Mouse (Mus musculus): ENCODE measurements around the gene Zmiz1. TPM values are rescaled to one million over a fixed set of nuclear protein-coding genes. Genes with fewer than 3 reads are reported as not detected.

Gene Zmiz1
- polyA plus RNA-seq, 1 experiment from 2014 or later = 91.0 TPM

DNA sequence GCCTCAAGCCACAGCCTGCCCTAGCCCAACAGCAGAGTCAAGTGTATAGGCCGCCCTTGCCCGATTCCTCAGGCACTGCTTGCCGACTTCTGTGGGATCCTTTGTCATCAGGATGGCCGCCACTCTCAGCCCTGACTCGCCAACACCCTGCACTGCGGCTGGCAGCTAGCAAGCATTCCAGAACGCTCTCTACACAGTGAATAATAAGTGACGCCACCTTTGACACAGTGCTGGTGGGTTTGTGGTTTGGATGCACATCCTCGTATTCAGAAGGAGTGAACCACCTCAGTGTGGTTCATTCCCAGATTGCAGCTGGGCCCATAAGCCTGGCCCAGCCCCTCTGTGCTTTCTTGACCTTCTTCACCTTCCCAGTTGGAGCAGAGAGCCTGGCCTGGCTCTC is 17.1 kb downstream of the Zmiz1 start:
- Histone ChIP-seq H3K36me3 (ENCODE audit: control insufficient read depth, insufficient read depth, low read length) (no peaks in the 10 kb centered on the region), H3K4me1 (ENCODE audit: control insufficient read depth, insufficient read depth, low read length) (peaks cover 91% of the 10 kb centered on the region), H3K9me3 (ENCODE audit: control insufficient read depth, low read length) (no peaks in the 10 kb centered on the region), H3K4me2 (ENCODE audit: low read length) (no peak overlapping the region), H3K27me3 (ENCODE audit: control insufficient read depth, insufficient read depth, low read length) (no peaks in the 10 kb centered on the region), H3K9ac (replicated peaks; ENCODE audit: low read length) (no peak overlapping the region), H3K27ac (replicated peaks; ENCODE audit: low read depth, low read length) (peak overlapping the region; percentile 43), H3K4me3 (replicated peaks; ENCODE audit: low read depth, low read length) (no peak overlapping the region)
- ATAC-seq (ENCODE audit: low FRiP score, low TSS enrichment) (no peak), DNase-seq (no peak)
- WGBS = 50% methylated on average over 9 of the region's 9 CpGs

DNA sequence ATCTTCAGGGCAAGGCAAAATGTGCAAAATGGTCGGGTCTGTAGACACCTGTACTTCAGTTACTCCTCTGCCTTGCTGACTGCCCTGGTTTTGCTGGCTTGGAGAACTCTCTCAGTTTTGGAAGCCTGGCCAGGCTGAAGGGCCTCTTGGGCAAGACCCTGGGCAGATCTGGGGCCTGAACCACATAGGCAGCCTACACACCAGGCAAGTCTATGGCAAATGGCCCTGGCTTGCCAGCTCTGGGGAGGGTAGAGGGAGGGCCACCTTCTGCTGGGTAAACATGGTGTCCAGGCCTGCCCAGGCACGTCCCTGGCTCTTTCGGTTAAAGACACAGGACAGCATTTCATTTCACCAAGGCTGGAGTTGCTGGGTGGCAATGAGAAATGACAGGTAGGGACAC is 17.5 kb downstream of the Zmiz1 start:
- Histone ChIP-seq H3K36me3 (ENCODE audit: control insufficient read depth, insufficient read depth, low read length) (no peaks in the 10 kb centered on the region), H3K27ac (replicated peaks; ENCODE audit: low read depth, low read length) (peak overlapping the region; percentile 43), H3K4me3 (replicated peaks; ENCODE audit: low read depth, low read length) (no peak overlapping the region), H3K4me2 (ENCODE audit: low read length) (no peak overlapping the region), H3K27me3 (ENCODE audit: control insufficient read depth, insufficient read depth, low read length) (no peaks in the 10 kb centered on the region), H3K9me3 (ENCODE audit: control insufficient read depth, low read length) (no peaks in the 10 kb centered on the region), H3K9ac (replicated peaks; ENCODE audit: low read length) (no peak overlapping the region), H3K4me1 (ENCODE audit: control insufficient read depth, insufficient read depth, low read length) (peaks cover 95% of the 10 kb centered on the region)
- DNase-seq (no peak), ATAC-seq (ENCODE audit: low FRiP score, low TSS enrichment) (no peak)
- 84% methylated on average over 3 of the region's 3 CpGs for WGBS

DNA sequence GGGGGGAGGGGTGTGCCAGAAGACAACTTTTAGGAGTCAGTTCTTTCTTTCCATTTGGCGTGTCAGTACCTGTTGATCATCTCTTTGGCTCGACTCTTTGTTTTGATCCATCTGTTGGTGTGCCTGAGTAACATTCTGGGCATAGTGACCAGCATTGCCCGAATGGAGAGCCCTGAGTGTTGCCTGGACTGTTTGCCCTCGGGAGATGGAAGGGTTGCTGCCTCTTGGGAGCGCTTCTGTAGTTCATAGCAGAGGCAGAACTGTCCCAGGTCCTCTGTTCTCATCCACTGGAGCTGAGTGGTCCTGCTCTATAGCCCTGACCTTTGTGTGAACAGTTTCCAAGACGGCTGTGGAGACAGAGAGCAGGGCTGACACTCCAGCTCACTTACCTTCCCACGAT is 18.3 kb downstream of the Zmiz1 start:
- DNase-seq = no peak
- Histone ChIP-seq H3K9ac (replicated peaks; ENCODE audit: low read length) (no peak overlapping the region), H3K36me3 (ENCODE audit: control insufficient read depth, insufficient read depth, low read length) (no peaks in the 10 kb centered on the region), H3K27ac (replicated peaks; ENCODE audit: low read depth, low read length) (0 out of 2 replicates have a peak overlapping the region, but pooled peaks have one; percentile 32), H3K27me3 (ENCODE audit: control insufficient read depth, insufficient read depth, low read length) (no peaks in the 10 kb centered on the region), H3K9me3 (ENCODE audit: control insufficient read depth, low read length) (no peaks in the 10 kb centered on the region), H3K4me2 (ENCODE audit: low read length) (no peak overlapping the region), H3K4me3 (replicated peaks; ENCODE audit: low read depth, low read length) (no peak overlapping the region), H3K4me1 (ENCODE audit: control insufficient read depth, insufficient read depth, low read length) (peaks cover 95% of the 10 kb centered on the region)
- WGBS = 75% methylated on average over 7 of the region's 7 CpGs
- ATAC-seq (ENCODE audit: low FRiP score, low TSS enrichment) = no peak

DNA sequence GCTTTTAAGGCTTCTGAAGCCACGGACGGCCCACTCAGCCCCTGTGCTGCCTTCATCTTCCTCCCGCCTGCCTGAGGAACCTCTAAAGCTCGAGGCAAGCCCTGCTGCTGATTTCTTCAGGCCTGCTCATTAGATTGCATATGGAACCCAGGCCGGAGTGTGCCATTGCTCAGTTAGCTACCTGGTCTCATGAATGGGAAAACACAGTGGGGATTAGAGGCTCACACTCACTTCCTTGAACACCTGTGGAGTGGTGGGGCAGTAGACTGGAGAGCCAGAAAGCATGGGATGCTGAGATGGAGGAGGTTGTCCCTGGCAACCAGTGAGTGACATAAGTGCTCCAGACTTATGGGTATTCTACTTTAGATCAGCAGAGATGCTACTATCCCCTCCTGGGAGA is 19.3 kb downstream of the Zmiz1 start:
- H3K9ac ChIP-seq (replicated peaks; ENCODE audit: low read length) = no peak overlapping the region
- no peaks in the 10 kb centered on the region for H3K36me3 ChIP-seq (ENCODE audit: control insufficient read depth, insufficient read depth, low read length)
- no peak overlapping the region for H3K4me3 ChIP-seq (replicated peaks; ENCODE audit: low read depth, low read length)
- no peaks in the 10 kb centered on the region for H3K9me3 ChIP-seq (ENCODE audit: control insufficient read depth, low read length)
- no peak for DNase-seq
- no peak overlapping the region for H3K4me2 ChIP-seq (ENCODE audit: low read length)
- no peak; the same call in 1 of the 2 replicates for ATAC-seq (ENCODE audit: low FRiP score, low TSS enrichment)
- peak overlapping the region; percentile 64 for H3K27ac ChIP-seq (replicated peaks; ENCODE audit: low read depth, low read length)
- peaks cover 93% of the 10 kb centered on the region for H3K4me1 ChIP-seq (ENCODE audit: control insufficient read depth, insufficient read depth, low read length)
- no peaks in the 10 kb centered on the region for H3K27me3 ChIP-seq (ENCODE audit: control insufficient read depth, insufficient read depth, low read length)
- WGBS = 33% methylated on average over 5 of the region's 5 CpGs

DNA sequence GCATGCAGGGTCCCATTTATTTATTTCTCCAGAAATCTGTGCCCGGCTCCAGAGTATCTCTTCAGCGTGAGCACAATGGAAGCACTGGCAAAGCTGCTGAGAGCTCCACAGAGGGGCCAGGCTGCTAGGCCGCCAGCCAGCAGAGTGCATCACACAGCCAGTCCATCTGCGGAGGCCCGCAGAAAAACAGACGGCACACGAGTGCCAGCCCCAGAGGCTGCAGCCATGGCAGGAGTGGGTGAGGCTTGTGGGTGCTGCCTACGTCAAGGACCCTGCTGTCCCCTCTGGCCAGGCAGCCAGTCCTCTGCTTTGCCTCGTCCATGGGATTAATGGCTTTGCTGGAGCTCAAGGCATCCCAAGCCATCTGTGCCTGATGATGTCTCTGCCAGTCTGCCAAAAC is 19.8 kb downstream of the Zmiz1 start:
- ATAC-seq (ENCODE audit: low FRiP score, low TSS enrichment) (peak; percentile 37; the same call in 1 of the 2 replicates), DNase-seq (peak; percentile 72)
- Histone ChIP-seq H3K9ac (replicated peaks; ENCODE audit: low read length) (no peak overlapping the region), H3K36me3 (ENCODE audit: control insufficient read depth, insufficient read depth, low read length) (no peaks in the 10 kb centered on the region), H3K27me3 (ENCODE audit: control insufficient read depth, insufficient read depth, low read length) (no peaks in the 10 kb centered on the region), H3K4me1 (ENCODE audit: control insufficient read depth, insufficient read depth, low read length) (peaks cover 94% of the 10 kb centered on the region), H3K9me3 (ENCODE audit: control insufficient read depth, low read length) (no peaks in the 10 kb centered on the region), H3K4me2 (ENCODE audit: low read length) (no peak overlapping the region), H3K27ac (replicated peaks; ENCODE audit: low read depth, low read length) (peak overlapping the region; percentile 64), H3K4me3 (replicated peaks; ENCODE audit: low read depth, low read length) (no peak overlapping the region)
- 45% methylated on average over 9 of the region's 9 CpGs for WGBS

DNA sequence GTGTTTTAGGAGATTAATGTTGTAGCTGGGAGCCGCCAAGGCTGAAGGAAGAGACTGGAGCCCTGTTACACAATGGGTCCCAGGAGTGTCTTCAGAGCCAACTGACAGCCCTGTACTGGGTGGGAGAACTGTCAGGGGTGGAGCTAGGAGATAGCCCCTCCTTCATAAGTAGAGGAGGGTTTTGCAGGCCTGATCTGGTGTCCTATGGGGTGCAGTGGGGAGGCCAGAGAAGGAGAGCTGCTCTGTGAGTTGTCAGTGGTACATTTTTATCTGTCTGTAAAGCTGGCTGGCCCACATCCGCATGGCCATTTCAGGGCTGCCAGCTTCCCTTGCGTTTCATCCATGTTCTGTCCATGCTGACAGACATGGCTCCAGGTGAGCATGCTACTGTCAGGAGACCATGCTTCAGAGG is 20.9 kb downstream of the Zmiz1 start:
- H3K4me2 ChIP-seq (ENCODE audit: low read length) = no peak overlapping the region
- H3K4me3 ChIP-seq (replicated peaks; ENCODE audit: low read depth, low read length) = no peak overlapping the region
- H3K36me3 ChIP-seq (ENCODE audit: control insufficient read depth, insufficient read depth, low read length) = no peaks in the 10 kb centered on the region
- H3K27me3 ChIP-seq (ENCODE audit: control insufficient read depth, insufficient read depth, low read length) = no peaks in the 10 kb centered on the region
- ATAC-seq (ENCODE audit: low FRiP score, low TSS enrichment) = no peak
- peaks cover 94% of the 10 kb centered on the region for H3K4me1 ChIP-seq (ENCODE audit: control insufficient read depth, insufficient read depth, low read length)
- no peak overlapping the region for H3K9ac ChIP-seq (replicated peaks; ENCODE audit: low read length)
- WGBS = 62% methylated on average over 3 of the region's 3 CpGs
- H3K9me3 ChIP-seq (ENCODE audit: control insufficient read depth, low read length) = no peaks in the 10 kb centered on the region
- H3K27ac ChIP-seq (replicated peaks; ENCODE audit: low read depth, low read length) = peak overlapping the region; percentile 42
- no peak for DNase-seq

DNA sequence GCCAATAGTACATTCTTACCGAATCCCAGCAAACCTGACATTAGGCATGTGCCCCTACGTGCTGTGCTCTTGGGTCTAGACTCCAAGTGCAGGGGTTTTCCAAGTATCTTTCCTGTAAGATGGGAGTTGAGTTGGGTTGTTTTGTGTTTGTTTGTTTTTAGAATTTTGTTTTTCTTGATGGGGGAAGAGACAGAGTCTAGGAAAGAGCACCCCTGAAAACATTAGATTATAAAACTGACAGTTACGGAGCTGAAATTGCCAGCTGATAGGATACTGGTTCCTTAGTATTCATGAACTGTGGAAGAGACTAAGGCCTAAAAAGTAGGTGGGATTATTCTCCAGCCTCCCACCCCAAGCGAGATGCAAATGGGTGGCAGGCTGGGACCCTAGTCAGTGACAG is 21.5 kb downstream of the Zmiz1 start:
- DNase-seq (no peak), ATAC-seq (ENCODE audit: low FRiP score, low TSS enrichment) (no peak)
- H3K27me3 ChIP-seq (ENCODE audit: control insufficient read depth, insufficient read depth, low read length) = no peaks in the 10 kb centered on the region
- no peak overlapping the region for H3K9ac ChIP-seq (replicated peaks; ENCODE audit: low read length)
- no peak overlapping the region for H3K4me3 ChIP-seq (replicated peaks; ENCODE audit: low read depth, low read length)
- no peaks in the 10 kb centered on the region for H3K36me3 ChIP-seq (ENCODE audit: control insufficient read depth, insufficient read depth, low read length)
- H3K4me1 ChIP-seq (ENCODE audit: control insufficient read depth, insufficient read depth, low read length) = peaks cover 89% of the 10 kb centered on the region
- WGBS = 87% methylated on average over 4 of the region's 4 CpGs
- H3K9me3 ChIP-seq (ENCODE audit: control insufficient read depth, low read length) = no peaks in the 10 kb centered on the region
- peak overlapping the region; percentile 53 for H3K27ac ChIP-seq (replicated peaks; ENCODE audit: low read depth, low read length)
- H3K4me2 ChIP-seq (ENCODE audit: low read length) = no peak overlapping the region

DNA sequence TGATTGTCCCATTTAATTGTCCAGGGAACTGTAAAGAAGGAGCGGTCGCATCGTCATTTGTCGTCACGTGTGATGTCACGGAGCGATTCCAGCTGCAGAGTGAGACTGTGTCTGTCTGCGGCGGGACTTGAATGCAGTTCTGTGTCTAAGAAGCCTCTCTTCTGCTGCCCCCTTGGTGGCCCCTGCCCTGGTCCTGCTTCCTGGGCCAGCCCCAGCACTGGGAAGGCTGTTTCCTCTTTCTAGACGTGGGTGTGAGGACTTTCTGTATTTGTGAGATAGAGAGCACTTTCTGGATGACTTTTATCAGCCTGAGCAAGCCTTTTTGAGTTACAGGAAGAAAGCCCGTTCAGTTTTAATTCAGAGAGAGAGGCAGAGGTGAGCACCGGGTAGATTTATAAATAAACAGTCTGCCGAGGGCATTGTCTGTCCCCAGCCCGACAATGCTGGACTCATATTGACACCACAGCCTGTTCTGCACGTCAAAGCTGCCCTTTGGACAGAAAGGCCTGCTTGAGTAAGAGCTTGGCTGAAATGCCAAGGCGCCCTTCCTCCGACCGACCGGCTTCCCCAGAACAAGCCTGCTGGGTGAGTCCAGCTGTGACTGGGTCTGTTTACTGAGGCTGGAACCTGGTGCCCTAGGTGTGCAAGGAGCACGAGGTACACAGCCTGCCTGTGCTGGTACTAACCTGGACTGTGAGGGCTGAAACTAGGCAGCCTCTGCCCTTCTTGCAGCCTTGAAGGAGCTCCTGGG is 22.1 kb downstream of the Zmiz1 start:
- ATAC-seq (ENCODE audit: low FRiP score, low TSS enrichment) (no peak), DNase-seq (no peak)
- peaks cover 82% of the 10 kb centered on the region for H3K4me1 ChIP-seq (ENCODE audit: control insufficient read depth, insufficient read depth, low read length)
- H3K9me3 ChIP-seq (ENCODE audit: control insufficient read depth, low read length) = no peaks in the 10 kb centered on the region
- no peak overlapping the region for H3K4me3 ChIP-seq (replicated peaks; ENCODE audit: low read depth, low read length)
- no peak overlapping the region; the same call in 1 of the 2 replicates for H3K9ac ChIP-seq (replicated peaks; ENCODE audit: low read length)
- H3K36me3 ChIP-seq (ENCODE audit: control insufficient read depth, insufficient read depth, low read length) = no peaks in the 10 kb centered on the region
- no peaks in the 10 kb centered on the region for H3K27me3 ChIP-seq (ENCODE audit: control insufficient read depth, insufficient read depth, low read length)
- WGBS = 59% methylated on average over 20 of the region's 20 CpGs
- peak overlapping the region; percentile 53 for H3K27ac ChIP-seq (replicated peaks; ENCODE audit: low read depth, low read length)
- no peak overlapping the region for H3K4me2 ChIP-seq (ENCODE audit: low read length)

DNA sequence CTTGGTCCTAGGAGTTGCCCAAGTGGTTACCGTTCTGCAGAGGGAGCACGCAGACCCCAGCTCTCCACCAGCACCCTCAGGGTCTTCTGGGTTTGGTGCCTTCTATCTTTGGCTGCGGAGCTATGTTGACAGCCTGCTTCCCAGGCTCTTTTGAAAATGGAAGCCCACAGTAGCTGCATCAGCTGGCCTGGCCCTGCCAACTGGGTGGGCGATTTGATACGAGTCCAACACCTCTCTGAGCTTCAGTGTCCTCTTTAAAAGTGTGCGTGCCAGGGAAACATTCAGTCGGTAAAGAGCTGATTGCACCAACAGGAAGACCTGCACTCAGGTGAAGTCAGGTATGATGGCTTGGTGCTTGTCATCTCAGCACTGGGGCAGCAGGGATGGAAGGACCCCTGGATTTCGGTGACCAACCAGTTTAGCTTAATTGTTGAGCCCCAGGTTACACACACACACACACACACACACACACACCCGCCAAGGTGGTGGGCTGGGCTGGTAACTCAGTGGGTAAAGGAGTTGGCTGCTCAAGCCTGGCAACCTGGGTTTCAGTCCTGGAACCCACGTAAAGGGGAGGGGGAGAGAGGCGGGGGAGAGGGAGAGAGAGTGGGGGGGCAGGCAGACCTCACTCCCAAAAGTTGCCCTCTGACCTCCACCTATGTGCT is 22.8 kb downstream of the Zmiz1 start:
- DNase-seq = no peak
- no peak for ATAC-seq (ENCODE audit: low FRiP score, low TSS enrichment)
- no peaks in the 10 kb centered on the region for H3K27me3 ChIP-seq (ENCODE audit: control insufficient read depth, insufficient read depth, low read length)
- WGBS = 88% methylated on average over 11 of the region's 11 CpGs
- peaks cover 77% of the 10 kb centered on the region for H3K4me1 ChIP-seq (ENCODE audit: control insufficient read depth, insufficient read depth, low read length)
- H3K27ac ChIP-seq (replicated peaks; ENCODE audit: low read depth, low read length) = peak overlapping the region; percentile 53
- no peak overlapping the region; the same call in 1 of the 2 replicates for H3K9ac ChIP-seq (replicated peaks; ENCODE audit: low read length)
- no peaks in the 10 kb centered on the region for H3K9me3 ChIP-seq (ENCODE audit: control insufficient read depth, low read length)
- H3K4me2 ChIP-seq (ENCODE audit: low read length) = no peak overlapping the region
- H3K36me3 ChIP-seq (ENCODE audit: control insufficient read depth, insufficient read depth, low read length) = no peaks in the 10 kb centered on the region
- H3K4me3 ChIP-seq (replicated peaks; ENCODE audit: low read depth, low read length) = no peak overlapping the region

Measured in midbrain, embryonic 14.5 days (tissue).